Mouse (Mus musculus) liver, embryonic 13.5 days (tissue): ENCODE results near the gene Gm10073. TPM values are rescaled to one million over a fixed set of nuclear protein-coding genes. Genes with fewer than 3 reads are reported as not detected.
"Not testable (repeated sequence)": the region's sequence is repeated elsewhere in the genome, so short reads cannot be mapped to it uniquely, and the experiment has no call there.

ENCODE experiments used
- ATAC-seq: fragments of 200-750 bp; cut with Nextera tagmentation; 2 replicates; pipeline ENCODE4 v1.8.0; 2017; ENCODE audit warnings: low read depth, mild to moderate bottlenecking, moderate number of reproducible peaks, moderate library complexity
- DNase-seq: peaks from one replicate; pipeline ENCODE4 v3.0.0; 2022
- H3K27ac ChIP-seq: fragments of 300-500 bp; sonication (generic); 2 replicates; pipeline ENCODE4 v1.5.1; 2015; ENCODE audit warnings: moderate library complexity, mild to moderate bottlenecking, inconsistent platforms
- H3K27me3 ChIP-seq: fragments of 300-500 bp; sonication (generic); 2 replicates; pipeline ENCODE4 v1.6.1; 2015; ENCODE audit warnings: mild to moderate bottlenecking, inconsistent platforms
- H3K36me3 ChIP-seq: fragments of 300-500 bp; sonication (generic); 2 replicates; pipeline ENCODE4 v1.6.1; 2015; ENCODE audit warnings: mild to moderate bottlenecking, inconsistent platforms
- H3K4me1 ChIP-seq: fragments of 300-500 bp; sonication (generic); replicated peaks from 2 replicates; pipeline ENCODE4 v1.6.1; 2015; ENCODE audit warnings: inconsistent platforms
- H3K4me2 ChIP-seq: fragments of 300-500 bp; sonication (generic); 2 replicates; pipeline ENCODE4 v1.6.1; 2015; ENCODE audit warnings: inconsistent platforms, mild to moderate bottlenecking, moderate library complexity
- H3K4me3 ChIP-seq: fragments of 300-500 bp; sonication (generic); replicated peaks from 2 replicates; pipeline ENCODE4 v1.5.1; 2015; ENCODE audit warnings: mild to moderate bottlenecking, inconsistent platforms
- H3K9ac ChIP-seq: fragments of 300-500 bp; sonication (generic); 2 replicates; pipeline ENCODE4 v1.6.1; 2015; ENCODE audit warnings: mild to moderate bottlenecking, inconsistent platforms
- H3K9me3 ChIP-seq: fragments of 300-500 bp; sonication (generic); replicated peaks from 2 replicates; pipeline ENCODE4 v1.6.1; 2016; ENCODE audit warnings: inconsistent platforms
- WGBS: fragments of 180-500 bp; shearing (Covaris S2); methylation state at CpG from one replicate; pipeline ENCODE4 v1.1.7; 2015; ENCODE audit not compliant: insufficient replicate concordance; 5-methylcytosine and 5-hydroxymethylcytosine counted together
- polyA plus RNA-seq: library from polyadenylated mRNA; unstranded; fragments of >200 nt; fragmentation: Nextera tagmentation; extraction: Ambion mirVana; gene quantifications from 2 replicates; pipeline ENCODE4 v1.2.1, GENCODE M21; 2015

Gene Gm10073
- polyA plus RNA-seq, 1 experiment from 2014 or later = 12.0 TPM

DNA sequence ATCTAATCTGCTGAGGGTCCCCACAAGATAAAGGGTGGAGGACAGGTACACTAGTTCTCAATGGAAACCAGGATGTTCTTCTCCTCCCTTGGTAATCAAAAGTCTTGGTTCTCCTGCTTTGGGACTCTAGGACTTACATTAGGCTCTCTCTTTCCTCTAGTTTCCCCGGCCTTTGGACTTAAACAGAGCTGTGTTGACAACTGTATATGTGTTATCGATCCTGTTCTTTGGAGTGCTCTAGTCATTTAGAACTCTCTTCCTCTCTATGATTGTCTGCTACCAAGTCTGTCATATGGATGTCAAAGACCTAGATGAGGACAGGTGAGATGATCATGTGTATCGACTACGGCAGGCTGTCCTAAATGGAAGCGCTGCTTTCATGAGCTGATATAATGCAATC, 23.8 kb upstream of the Gm10073 start:
- ATAC-seq = 0 out of 2 replicates have a peak, but pooled peaks have one; percentile 51

GRCm38 (mm10) chr8:106595623-106596022, 22.4 kb upstream of the Gm10073 start:
- not testable (repeated sequence) for H3K36me3 ChIP-seq, ATAC-seq, DNase-seq, H3K4me2 ChIP-seq, H3K27me3 ChIP-seq, H3K4me3 ChIP-seq, H3K27ac ChIP-seq, H3K9ac ChIP-seq, H3K9me3 ChIP-seq, H3K4me1 ChIP-seq
- WGBS = 69% methylated on average over 3 of the region's 3 CpGs

More for the DNA sequence above, 23.8 kb upstream of the Gm10073 start:
- WGBS = 73% methylated on average over 5 of the region's 5 CpGs
- Histone ChIP-seq H3K9ac (no peak overlapping the region), H3K9me3 (no peaks in the 10 kb centered on the region), H3K27me3 (peaks cover 18% of the 10 kb centered on the region), H3K27ac (peak overlapping the region; percentile 73), H3K4me1 (0 out of 2 replicates have a peak, but pooled peaks cover 2% of the 10 kb centered on the region), H3K4me3 (no peak overlapping the region), H3K4me2 (no peak overlapping the region), H3K36me3 (no peaks in the 10 kb centered on the region)
- DNase-seq = no peak

- no peaks in the 10 kb centered on the region for H3K36me3 ChIP-seq
- no peak overlapping the region for H3K9ac ChIP-seq
- no peaks in the 10 kb centered on the region for H3K9me3 ChIP-seq
- H3K4me1 ChIP-seq = 0 out of 2 replicates have a peak, but pooled peaks cover 1% of the 10 kb centered on the region
- no peak overlapping the region for H3K4me2 ChIP-seq
- H3K27me3 ChIP-seq = no peaks in the 10 kb centered on the region
- no peak overlapping the region for H3K27ac ChIP-seq
- DNase-seq (no peak), ATAC-seq (no peak)
- 29% methylated on average over 3 of the region's 3 CpGs for WGBS
- H3K4me3 ChIP-seq = no peak overlapping the region
These were observed 19.2 kb upstream of the Gm10073 start for GRCm38 (mm10) chr8:106592458-106592857.

- no peak overlapping the region; the same call in 1 of the 2 replicates for H3K27ac ChIP-seq
- H3K4me2 ChIP-seq = no peak overlapping the region
- no peaks in the 10 kb centered on the region for H3K36me3 ChIP-seq
- H3K4me3 ChIP-seq = no peak overlapping the region
- no peaks in the 10 kb centered on the region for H3K27me3 ChIP-seq
- ATAC-seq (peak; percentile 72), DNase-seq (no peak)
- H3K9ac ChIP-seq = no peak overlapping the region
- WGBS = 49% methylated on average over 3 of the region's 3 CpGs
- no peaks in the 10 kb centered on the region for H3K9me3 ChIP-seq
- 0 out of 2 replicates have a peak, but pooled peaks cover 4% of the 10 kb centered on the region for H3K4me1 ChIP-seq
These were observed 15.5 kb upstream of the Gm10073 start for GRCm38 (mm10) chr8:106588443-106589431.

- no peak for DNase-seq
These were observed 13.6 kb upstream of the Gm10073 start for GRCm38 (mm10) chr8:106586896-106587295.

GRCm38 (mm10) chr8:106585671-106586037, 12.4 kb upstream of the Gm10073 start:
- no peaks in the 10 kb centered on the region for H3K36me3 ChIP-seq
- no peak overlapping the region for H3K9ac ChIP-seq
- 19% methylated on average over 3 of the region's 3 CpGs for WGBS
- H3K9me3 ChIP-seq = no peaks in the 10 kb centered on the region
- H3K27ac ChIP-seq = no peak overlapping the region
- H3K4me1 ChIP-seq = 0 out of 2 replicates have a peak, but pooled peaks cover 4% of the 10 kb centered on the region
- no peaks in the 10 kb centered on the region for H3K27me3 ChIP-seq
- ATAC-seq (no peak), DNase-seq (no peak)
- H3K4me2 ChIP-seq = no peak overlapping the region
- no peak overlapping the region for H3K4me3 ChIP-seq

More at GRCm38 (mm10) chr8:106586896-106587295, 13.6 kb upstream of the Gm10073 start:
- Histone ChIP-seq H3K4me1 (0 out of 2 replicates have a peak, but pooled peaks cover 4% of the 10 kb centered on the region), H3K36me3 (no peaks in the 10 kb centered on the region), H3K4me3 (no peak overlapping the region), H3K9me3 (no peaks in the 10 kb centered on the region), H3K9ac (no peak overlapping the region), H3K4me2 (no peak overlapping the region), H3K27me3 (no peaks in the 10 kb centered on the region), H3K27ac (no peak overlapping the region)
- no peak for ATAC-seq
- 68% methylated on average over 8 of the region's 8 CpGs for WGBS

GRCm38 (mm10) chr8:106584942-106585670, 11.8 kb upstream of the Gm10073 start:
- WGBS = 46% methylated on average over 11 of the region's 11 CpGs
- Histone ChIP-seq H3K27me3 (no peaks in the 10 kb centered on the region), H3K9me3 (no peaks in the 10 kb centered on the region), H3K36me3 (no peaks in the 10 kb centered on the region), H3K27ac (no peak overlapping the region), H3K4me2 (no peak overlapping the region), H3K9ac (peak overlapping the region; percentile 17; the same call in 1 of the 2 replicates), H3K4me1 (0 out of 2 replicates have a peak, but pooled peaks cover 4% of the 10 kb centered on the region), H3K4me3 (no peak overlapping the region)
- DNase-seq (no peak), ATAC-seq (no peak)

GRCm38 (mm10) chr8:106581344-106582088, 8.3 kb upstream of the Gm10073 start:
- no peak for DNase-seq
- ATAC-seq = no peak
- Histone ChIP-seq H3K27me3 (no peaks in the 10 kb centered on the region), H3K4me3 (no peak overlapping the region), H3K27ac (no peak overlapping the region), H3K9me3 (no peaks in the 10 kb centered on the region), H3K36me3 (no peaks in the 10 kb centered on the region), H3K4me2 (no peak overlapping the region), H3K9ac (no peak overlapping the region), H3K4me1 (peaks cover 13% of the 10 kb centered on the region; the same call in 1 of the 2 replicates)
- 43% methylated on average over 6 of the region's 6 CpGs for WGBS

GRCm38 (mm10) chr8:106579510-106579909, 6.2 kb upstream of the Gm10073 start:
- Histone ChIP-seq H3K4me3 (no peak overlapping the region), H3K4me1 (peaks cover 9% of the 10 kb centered on the region; the same call in 1 of the 2 replicates), H3K27me3 (no peaks in the 10 kb centered on the region), H3K9ac (no peak overlapping the region), H3K27ac (no peak overlapping the region), H3K4me2 (no peak overlapping the region), H3K36me3 (no peaks in the 10 kb centered on the region), H3K9me3 (no peaks in the 10 kb centered on the region)
- ATAC-seq (no peak), DNase-seq (no peak)
- 47% methylated on average over 2 of the region's 2 CpGs for WGBS

- Histone ChIP-seq H3K36me3 (no peaks in the 10 kb centered on the region), H3K27me3 (no peaks in the 10 kb centered on the region), H3K9me3 (no peaks in the 10 kb centered on the region), H3K4me2 (no peak overlapping the region), H3K4me1 (peaks cover 9% of the 10 kb centered on the region; the same call in 1 of the 2 replicates), H3K27ac (no peak overlapping the region), H3K9ac (no peak overlapping the region), H3K4me3 (no peak overlapping the region)
- ATAC-seq (no peak), DNase-seq (no peak)
- 15% methylated on average over 6 of the region's 6 CpGs for WGBS
These were observed 3.7 kb upstream of the Gm10073 start for GRCm38 (mm10) chr8:106576849-106577555.
